Mouse (Mus musculus): Measurements from ENCODE around the gene Tmem26. TPM values are rescaled to one million over a fixed set of nuclear protein-coding genes. Genes with fewer than 3 reads are reported as not detected.

Gene Tmem26
- 12.2 and 12.8 TPM in 2 replicates for polyA plus RNA-seq (2015; fragmentation: Nextera tagmentation; extraction: Ambion mirVana)

DNA sequence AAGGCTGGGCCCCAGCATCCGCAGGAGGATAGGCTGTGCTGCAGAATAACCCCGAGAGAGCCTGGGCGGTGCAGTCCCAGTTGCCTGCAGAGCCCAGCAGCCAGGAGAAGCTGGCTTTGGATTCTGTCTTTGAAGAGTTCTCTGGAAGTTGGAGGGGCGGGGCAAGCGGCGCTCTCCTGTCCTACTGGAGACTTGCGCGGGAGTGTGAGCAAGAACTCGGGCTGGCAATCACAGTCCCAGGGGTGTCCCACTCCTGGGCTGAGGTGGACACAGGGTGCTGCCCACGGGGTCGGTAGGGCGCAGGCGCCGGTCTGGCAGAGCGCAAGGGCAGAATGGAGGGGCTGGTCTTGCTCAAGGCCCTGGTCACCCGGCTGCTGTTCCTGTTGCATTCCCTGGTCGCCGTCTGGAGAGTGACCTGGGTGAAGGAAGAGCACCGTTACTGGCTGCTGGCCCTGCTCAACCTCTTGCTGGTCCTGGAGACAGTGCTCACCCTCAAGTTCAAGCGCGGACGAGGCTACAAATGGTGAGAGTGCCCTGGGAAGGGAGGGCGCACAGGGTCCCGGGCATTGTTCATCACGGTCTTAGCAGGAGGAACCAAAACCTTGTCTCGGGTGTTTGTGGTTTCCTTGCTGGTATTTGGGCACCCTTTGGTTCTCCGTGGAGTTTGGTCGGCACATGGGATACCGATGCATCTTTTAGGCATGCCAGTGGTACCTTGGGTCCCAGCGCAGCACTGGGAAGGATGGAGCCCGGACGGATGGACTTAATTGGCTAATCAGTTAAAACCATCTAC, at the start of gene Tmem26:
Tmem26 (plus strand) TSS at position 79 of the 793 bp plus-strand sequence.
- H3K9ac ChIP-seq (ENCODE audit: low read length): peak within 1 kb of the TSS; percentile 77
- no peak within 1 kb of the TSS for H3K27ac ChIP-seq (ENCODE audit: low read length)
- H3K36me3 ChIP-seq (ENCODE audit: control insufficient read depth, insufficient read depth, low read length): no peaks in the 10 kb centered on the region
- H3K4me3 ChIP-seq (replicated peaks; ENCODE audit: low read length): peak within 1 kb of the TSS; percentile 65
- peak; percentile 62; the same call in 1 of the 2 replicates for ATAC-seq (ENCODE audit: insufficient read depth, low FRiP score)
- H3K27me3 ChIP-seq (ENCODE audit: control insufficient read depth, insufficient read depth, low read length): no peaks in the 10 kb centered on the region
- peaks cover 11% of the 10 kb centered on the region for H3K4me1 ChIP-seq (ENCODE audit: control insufficient read depth, insufficient read depth, low read length)
- peak within 1 kb of the TSS; percentile 83 for H3K4me2 ChIP-seq (ENCODE audit: low read depth, low read length)
- under 1% methylated on average over 32 of the region's 32 CpGs for WGBS
- H3K9me3 ChIP-seq (replicated peaks; ENCODE audit: control insufficient read depth, low read length): no peaks in the 10 kb centered on the region

GRCm38 (mm10) chr10:68678678-68679077, 44.8 kb upstream of the Tmem26 start:
- Histone ChIP-seq H3K27me3 (ENCODE audit: control insufficient read depth, insufficient read depth, low read length) (no peaks in the 10 kb centered on the region), H3K9ac (ENCODE audit: low read length) (no peak overlapping the region), H3K27ac (ENCODE audit: low read length) (no peak overlapping the region), H3K9me3 (replicated peaks; ENCODE audit: control insufficient read depth, low read length) (no peaks in the 10 kb centered on the region), H3K4me1 (ENCODE audit: control insufficient read depth, insufficient read depth, low read length) (no peaks in the 10 kb centered on the region), H3K4me3 (replicated peaks; ENCODE audit: low read length) (no peak overlapping the region), H3K36me3 (ENCODE audit: control insufficient read depth, insufficient read depth, low read length) (no peaks in the 10 kb centered on the region), H3K4me2 (ENCODE audit: low read depth, low read length) (no peak overlapping the region)
- WGBS: 70% methylated on average over 4 of the region's 4 CpGs
- ATAC-seq (ENCODE audit: insufficient read depth, low FRiP score): no peak

GRCm38 (mm10) chr10:68681233-68681632, 42.2 kb upstream of the Tmem26 start:
- H3K27me3 ChIP-seq (ENCODE audit: control insufficient read depth, insufficient read depth, low read length): no peaks in the 10 kb centered on the region
- H3K27ac ChIP-seq (ENCODE audit: low read length): no peak overlapping the region
- no peak overlapping the region for H3K4me3 ChIP-seq (replicated peaks; ENCODE audit: low read length)
- no peak overlapping the region for H3K4me2 ChIP-seq (ENCODE audit: low read depth, low read length)
- no peaks in the 10 kb centered on the region for H3K36me3 ChIP-seq (ENCODE audit: control insufficient read depth, insufficient read depth, low read length)
- H3K9ac ChIP-seq (ENCODE audit: low read length): no peak overlapping the region
- WGBS: 69% methylated on average over 4 of the region's 4 CpGs
- H3K4me1 ChIP-seq (ENCODE audit: control insufficient read depth, insufficient read depth, low read length): no peaks in the 10 kb centered on the region
- no peaks in the 10 kb centered on the region; the same call in 1 of the 2 replicates for H3K9me3 ChIP-seq (replicated peaks; ENCODE audit: control insufficient read depth, low read length)
- ATAC-seq (ENCODE audit: insufficient read depth, low FRiP score): no peak

DNA sequence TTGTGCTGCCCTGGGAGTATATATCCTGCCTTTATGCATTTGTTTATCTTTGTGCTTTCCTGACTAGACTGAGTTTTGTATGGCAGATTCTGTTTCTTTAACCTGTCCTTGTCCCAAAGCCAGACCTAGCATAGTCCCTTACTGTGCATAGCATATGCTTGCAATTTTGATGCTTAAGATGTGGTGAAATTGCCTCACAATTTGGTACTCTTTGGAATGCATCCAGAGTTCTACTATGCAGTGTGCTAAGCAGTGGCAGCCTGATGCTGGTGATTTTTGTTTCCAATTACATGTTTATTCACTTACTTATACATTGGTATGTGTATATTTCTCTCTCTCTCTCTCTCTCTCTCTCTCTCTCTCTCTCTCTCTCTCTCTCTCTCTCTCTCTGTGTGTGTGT, 37.9 kb upstream of the Tmem26 start:
- H3K4me2 ChIP-seq (ENCODE audit: low read depth, low read length): no peak overlapping the region
- no peak for ATAC-seq (ENCODE audit: insufficient read depth, low FRiP score)
- H3K9me3 ChIP-seq (replicated peaks; ENCODE audit: control insufficient read depth, low read length): no peaks in the 10 kb centered on the region; the same call in 1 of the 2 replicates
- no peak overlapping the region for H3K27ac ChIP-seq (ENCODE audit: low read length)
- no peak overlapping the region for H3K4me3 ChIP-seq (replicated peaks; ENCODE audit: low read length)
- H3K36me3 ChIP-seq (ENCODE audit: control insufficient read depth, insufficient read depth, low read length): no peaks in the 10 kb centered on the region
- no peaks in the 10 kb centered on the region for H3K4me1 ChIP-seq (ENCODE audit: control insufficient read depth, insufficient read depth, low read length)
- H3K27me3 ChIP-seq (ENCODE audit: control insufficient read depth, insufficient read depth, low read length): no peaks in the 10 kb centered on the region
- no peak overlapping the region for H3K9ac ChIP-seq (ENCODE audit: low read length)

GRCm38 (mm10) chr10:68691116-68691515, 32.3 kb upstream of the Tmem26 start:
- WGBS: 56% methylated on average over 7 of the region's 7 CpGs
- no peaks in the 10 kb centered on the region for H3K4me1 ChIP-seq (ENCODE audit: control insufficient read depth, insufficient read depth, low read length)

GRCm38 (mm10) chr10:68692401-68692800, 31.0 kb upstream of the Tmem26 start:
- ATAC-seq (ENCODE audit: insufficient read depth, low FRiP score): no peak
- no peak overlapping the region for H3K9ac ChIP-seq (ENCODE audit: low read length)
- WGBS: 95% methylated on average over 1 of the region's 1 CpGs

More at GRCm38 (mm10) chr10:68691116-68691515, 32.3 kb upstream of the Tmem26 start:
- H3K9me3 ChIP-seq (replicated peaks; ENCODE audit: control insufficient read depth, low read length): no peaks in the 10 kb centered on the region
- ATAC-seq (ENCODE audit: insufficient read depth, low FRiP score): no peak
- no peak overlapping the region for H3K4me2 ChIP-seq (ENCODE audit: low read depth, low read length)
- no peak overlapping the region for H3K4me3 ChIP-seq (replicated peaks; ENCODE audit: low read length)
- no peaks in the 10 kb centered on the region for H3K27me3 ChIP-seq (ENCODE audit: control insufficient read depth, insufficient read depth, low read length)
- 0 out of 2 replicates have a peak overlapping the region, but pooled peaks have one; percentile 11 for H3K27ac ChIP-seq (ENCODE audit: low read length)
- no peaks in the 10 kb centered on the region for H3K36me3 ChIP-seq (ENCODE audit: control insufficient read depth, insufficient read depth, low read length)
- H3K9ac ChIP-seq (ENCODE audit: low read length): no peak overlapping the region

DNA sequence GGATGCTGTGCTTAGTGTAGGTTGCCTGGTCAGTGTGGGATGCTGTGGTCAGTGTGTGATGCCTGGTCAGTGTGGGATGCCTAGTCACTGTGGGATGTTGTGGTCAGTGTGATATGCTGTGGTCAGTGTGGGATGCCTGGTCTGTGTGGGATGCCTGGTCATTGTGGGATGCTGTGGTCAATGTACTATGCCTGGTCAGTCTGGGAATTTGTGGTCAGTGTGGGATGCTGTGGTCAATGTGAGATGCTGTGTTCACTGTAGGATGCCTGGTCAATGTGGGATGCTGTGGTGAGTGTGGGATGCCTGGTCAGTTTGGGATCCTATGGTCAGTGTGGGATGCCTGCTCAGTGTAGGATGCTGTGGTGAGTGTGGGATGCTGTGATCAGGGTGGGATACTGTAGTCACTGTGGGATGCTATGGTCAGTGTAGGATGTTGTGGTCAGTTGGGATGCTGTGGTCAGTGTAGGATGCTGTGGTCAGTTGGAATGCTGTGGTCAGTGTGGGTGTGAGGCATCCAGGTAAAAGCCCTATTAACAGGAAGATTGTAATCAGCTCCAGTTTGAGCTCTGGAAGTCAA, 27.6 kb upstream of the Tmem26 start:
- peak; percentile 33; the same call in 1 of the 2 replicates for ATAC-seq (ENCODE audit: insufficient read depth, low FRiP score)
- Histone ChIP-seq H3K4me1 (ENCODE audit: control insufficient read depth, insufficient read depth, low read length) (no peaks in the 10 kb centered on the region), H3K9me3 (replicated peaks; ENCODE audit: control insufficient read depth, low read length) (no peaks in the 10 kb centered on the region), H3K27me3 (ENCODE audit: control insufficient read depth, insufficient read depth, low read length) (no peaks in the 10 kb centered on the region), H3K36me3 (ENCODE audit: control insufficient read depth, insufficient read depth, low read length) (no peaks in the 10 kb centered on the region), H3K9ac (ENCODE audit: low read length) (no peak overlapping the region), H3K4me3 (replicated peaks; ENCODE audit: low read length) (no peak overlapping the region), H3K4me2 (ENCODE audit: low read depth, low read length) (no peak overlapping the region), H3K27ac (ENCODE audit: low read length) (no peak overlapping the region)

More at GRCm38 (mm10) chr10:68692401-68692800, 31.0 kb upstream of the Tmem26 start:
- Histone ChIP-seq H3K36me3 (ENCODE audit: control insufficient read depth, insufficient read depth, low read length) (no peaks in the 10 kb centered on the region), H3K4me3 (replicated peaks; ENCODE audit: low read length) (no peak overlapping the region), H3K27me3 (ENCODE audit: control insufficient read depth, insufficient read depth, low read length) (no peaks in the 10 kb centered on the region), H3K27ac (ENCODE audit: low read length) (no peak overlapping the region), H3K9me3 (replicated peaks; ENCODE audit: control insufficient read depth, low read length) (no peaks in the 10 kb centered on the region), H3K4me2 (ENCODE audit: low read depth, low read length) (no peak overlapping the region), H3K4me1 (ENCODE audit: control insufficient read depth, insufficient read depth, low read length) (no peaks in the 10 kb centered on the region)

- no peak overlapping the region for H3K9ac ChIP-seq (ENCODE audit: low read length)
- H3K9me3 ChIP-seq (replicated peaks; ENCODE audit: control insufficient read depth, low read length): peaks cover 10% of the 10 kb centered on the region; the same call in 1 of the 2 replicates
- no peaks in the 10 kb centered on the region for H3K27me3 ChIP-seq (ENCODE audit: control insufficient read depth, insufficient read depth, low read length)
- ATAC-seq (ENCODE audit: insufficient read depth, low FRiP score): no peak
- H3K4me1 ChIP-seq (ENCODE audit: control insufficient read depth, insufficient read depth, low read length): no peaks in the 10 kb centered on the region
- no peak overlapping the region for H3K4me2 ChIP-seq (ENCODE audit: low read depth, low read length)
- 53% methylated on average over 2 of the region's 2 CpGs for WGBS
- H3K27ac ChIP-seq (ENCODE audit: low read length): no peak overlapping the region
- H3K36me3 ChIP-seq (ENCODE audit: control insufficient read depth, insufficient read depth, low read length): no peaks in the 10 kb centered on the region
- no peak overlapping the region for H3K4me3 ChIP-seq (replicated peaks; ENCODE audit: low read length)
Measured at GRCm38 (mm10) chr10:68704268-68704667, 19.2 kb upstream of the Tmem26 start.

- Histone ChIP-seq H3K4me3 (replicated peaks; ENCODE audit: low read length) (no peak overlapping the region), H3K4me1 (ENCODE audit: control insufficient read depth, insufficient read depth, low read length) (no peaks in the 10 kb centered on the region), H3K4me2 (ENCODE audit: low read depth, low read length) (no peak overlapping the region), H3K9me3 (replicated peaks; ENCODE audit: control insufficient read depth, low read length) (peaks cover 10% of the 10 kb centered on the region; the same call in 1 of the 2 replicates), H3K9ac (ENCODE audit: low read length) (no peak overlapping the region), H3K27ac (ENCODE audit: low read length) (no peak overlapping the region), H3K27me3 (ENCODE audit: control insufficient read depth, insufficient read depth, low read length) (no peaks in the 10 kb centered on the region), H3K36me3 (ENCODE audit: control insufficient read depth, insufficient read depth, low read length) (no peaks in the 10 kb centered on the region)
- 71% methylated on average over 4 of the region's 4 CpGs for WGBS
- no peak for ATAC-seq (ENCODE audit: insufficient read depth, low FRiP score)
Measured at GRCm38 (mm10) chr10:68705471-68706036, 17.9 kb upstream of the Tmem26 start.
